Mouse (Mus musculus): ENCODE results near the gene Jakmip3. TPM values are rescaled to one million over a fixed set of nuclear protein-coding genes. Genes with fewer than 3 reads are reported as not detected.

Gene Jakmip3
- total RNA-seq (2021), result not detected
- long read RNA-seq, experiment 1, result 0 reads
- long read RNA-seq, experiment 2, result 0 reads

DNA sequence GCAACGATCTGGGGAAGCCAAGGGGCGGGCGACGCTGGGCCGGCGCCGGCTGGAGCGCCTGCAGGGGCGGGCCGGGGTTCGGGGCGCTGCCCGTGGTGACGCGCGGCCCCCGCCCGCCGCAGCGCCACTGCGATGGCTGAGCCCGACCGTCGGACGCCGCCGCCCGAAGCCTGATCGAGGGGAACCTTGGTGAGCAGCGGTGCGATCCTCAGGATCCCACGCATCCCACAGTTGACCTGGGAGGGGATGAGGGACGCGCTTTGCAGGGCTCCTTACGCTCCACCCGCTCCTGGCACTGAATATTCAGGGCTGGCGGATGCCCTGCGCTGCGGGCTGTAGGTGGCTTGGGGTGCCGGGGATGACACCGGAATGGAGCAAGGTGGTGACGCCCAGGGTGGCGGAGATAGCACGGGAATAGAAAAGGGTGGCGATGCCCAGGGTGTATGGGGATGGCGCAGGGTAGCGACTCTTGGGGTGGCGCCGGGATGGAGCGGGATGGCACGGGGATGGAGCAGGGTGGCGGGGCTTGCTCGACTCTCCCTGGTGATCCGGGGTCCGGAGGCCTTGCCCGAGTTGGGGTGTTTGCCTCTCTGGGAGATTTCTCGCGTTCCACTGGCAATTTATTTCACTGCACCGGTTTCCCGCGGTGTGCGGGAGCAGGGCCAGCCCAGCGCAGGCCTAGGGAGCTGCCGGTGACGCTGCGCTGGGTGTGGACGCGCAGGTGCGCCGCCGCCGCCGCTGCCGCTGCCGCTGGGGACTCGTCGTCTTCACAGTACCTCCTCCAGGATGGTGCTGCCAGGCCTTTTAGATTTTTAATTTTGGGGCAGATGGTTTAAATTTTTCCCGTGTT is at the start of gene Jakmip3:
Gene Jakmip3 (plus strand): TSS at position 119 of the 850 bp plus-strand sequence.
- DNase-seq, result no peak

DNA sequence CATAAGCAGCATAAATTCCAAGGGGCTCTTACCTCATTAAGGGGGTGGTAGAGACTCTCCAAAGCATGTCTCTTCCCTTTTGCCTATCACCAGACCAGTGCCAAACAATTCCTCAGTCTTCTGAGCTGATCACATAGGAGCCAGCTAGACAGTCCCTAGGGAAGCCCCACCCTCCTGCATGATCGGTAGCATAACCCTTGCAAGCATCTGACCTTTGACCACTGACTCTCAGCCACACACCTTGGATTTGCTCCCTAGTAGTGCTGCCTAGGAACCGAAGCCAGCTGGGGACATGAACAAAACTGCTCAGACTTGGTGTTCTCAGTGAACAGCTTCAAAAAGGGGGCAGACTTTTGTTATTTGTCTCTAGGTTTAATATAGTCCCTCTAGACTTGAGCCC is 42.4 kb upstream of the Jakmip3 start:
- intact Hi-C loops (cut with DNase I), result no loop called here

More for the DNA sequence above, at the start of gene Jakmip3:
- intact Hi-C loops (cut with DNase I), result no loop called here

GRCm38 (mm10) chr7:138898743-138899142 is 41.8 kb upstream of the Jakmip3 start:
- no peak for DNase-seq
- intact Hi-C loops (cut with DNase I), result no loop called here

More for the DNA sequence above, 42.4 kb upstream of the Jakmip3 start:
- no peak for DNase-seq

DNA sequence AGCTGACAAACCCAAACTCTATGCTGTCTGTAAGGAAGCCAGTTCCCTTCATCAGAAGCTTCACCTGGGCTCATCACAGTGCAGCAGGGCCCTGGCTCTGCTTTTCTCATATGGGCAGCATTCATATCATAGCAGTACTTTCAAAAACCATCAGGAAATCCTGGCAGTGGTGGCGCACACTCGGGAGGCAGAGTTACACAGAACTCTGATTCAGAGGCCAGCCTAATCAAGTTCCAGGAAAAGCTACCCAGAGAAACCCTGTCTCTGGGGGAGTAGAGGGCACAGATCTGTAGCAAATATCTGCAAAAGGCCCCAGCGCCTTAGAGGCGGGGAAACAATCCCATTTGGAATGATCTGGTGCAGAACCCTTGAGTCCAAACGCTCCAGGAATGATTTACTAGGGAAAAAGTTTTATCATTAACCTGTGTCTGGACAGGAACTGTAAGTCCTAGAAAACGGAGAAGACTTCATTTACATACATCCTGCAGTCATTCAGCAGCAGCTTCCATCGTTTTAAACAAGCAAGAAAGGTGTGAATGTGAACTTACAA is 36.6 kb upstream of the Jakmip3 start:
- DNase-seq, result no peak
- intact Hi-C loops (cut with DNase I), result no loop called here

DNA sequence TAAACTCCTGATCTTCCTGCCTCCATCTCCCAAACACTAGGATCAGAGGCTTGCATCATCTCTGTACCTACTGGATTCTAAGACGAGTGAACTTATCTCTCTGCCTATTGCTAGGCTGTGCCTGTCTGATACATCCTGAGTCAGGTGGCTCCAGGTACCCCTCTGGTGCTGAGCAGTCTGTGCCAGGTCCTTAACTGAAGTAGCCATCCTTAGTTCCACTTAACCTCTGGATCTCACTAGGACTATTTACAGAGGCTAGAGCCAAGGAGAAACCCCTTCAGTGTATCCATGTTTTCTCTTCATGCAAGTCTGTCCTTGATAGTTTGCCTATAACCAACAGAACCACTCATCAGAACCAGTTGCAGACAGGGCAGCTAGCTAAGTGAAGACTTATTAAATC is 34.1 kb upstream of the Jakmip3 start:
- intact Hi-C loops (cut with DNase I), result no loop called here

DNA sequence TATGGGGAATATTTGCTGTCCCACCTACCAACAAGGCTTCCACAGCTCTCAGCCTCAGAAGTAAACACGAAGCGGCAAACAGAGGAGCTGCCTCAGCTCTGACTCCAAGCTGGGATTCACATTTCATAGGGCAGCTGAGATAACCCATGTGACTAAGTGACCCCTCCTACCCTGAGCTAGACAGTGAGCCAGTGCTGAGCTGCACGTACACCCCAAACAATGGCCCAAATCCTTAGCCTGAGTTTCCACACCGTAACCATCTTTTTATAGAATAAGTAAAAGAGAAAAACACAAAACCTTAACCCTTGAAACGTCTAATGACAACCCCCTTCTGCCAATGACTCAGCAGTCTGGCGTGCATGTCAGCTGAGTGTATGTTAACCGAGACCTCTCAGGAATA is 33.5 kb upstream of the Jakmip3 start:
- DNase-seq, result peak; percentile 34 to 36
- intact Hi-C loops (cut with DNase I), result no loop called here

More for the DNA sequence above, 34.1 kb upstream of the Jakmip3 start:
- DNase-seq, result no peak

DNA sequence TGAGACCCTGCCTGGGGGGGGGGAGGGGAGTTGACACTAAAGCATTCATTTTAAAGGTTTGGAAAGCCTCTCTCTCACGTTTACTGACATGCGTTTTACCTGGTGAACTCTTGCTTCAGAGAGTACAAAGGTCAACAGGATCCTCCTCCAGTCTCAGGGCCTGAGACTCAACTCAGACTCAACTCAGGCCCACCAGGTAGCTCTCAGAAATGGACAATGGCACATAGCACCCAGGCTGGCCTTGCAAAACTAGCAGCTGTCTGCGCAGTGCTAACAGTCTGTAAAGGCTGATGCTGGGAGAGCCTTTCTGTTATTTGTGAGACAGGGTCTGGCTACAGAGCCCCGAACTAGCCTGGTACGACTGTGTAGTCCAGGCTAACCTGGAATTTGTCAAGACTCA is 32.6 kb upstream of the Jakmip3 start:
- intact Hi-C loops (cut with DNase I), result no loop called here
- DNase-seq, result no peak

DNA sequence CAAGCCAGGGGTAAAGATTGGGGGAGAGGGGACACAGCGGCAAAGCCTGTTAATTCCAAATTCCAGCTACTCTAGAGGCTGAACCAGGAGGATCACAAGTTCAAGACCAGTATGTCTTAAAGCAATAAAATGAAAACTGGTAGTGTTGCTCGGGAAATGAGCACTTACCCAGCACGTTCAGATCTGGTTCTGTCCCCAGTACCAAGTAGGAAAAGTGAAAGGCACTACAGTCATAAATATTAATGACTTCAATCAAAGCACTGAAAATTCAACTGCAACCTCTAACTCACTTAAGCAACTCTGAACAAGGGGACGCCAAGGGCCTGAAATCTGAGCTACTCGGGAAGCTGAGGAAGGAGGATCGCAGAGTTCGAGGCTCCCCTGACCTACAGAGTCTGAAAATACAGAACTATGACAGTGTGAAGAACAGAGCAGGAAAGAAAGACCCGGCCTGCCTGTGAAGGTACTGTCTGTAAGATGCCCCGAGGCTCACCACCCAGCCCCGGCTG is 31.7 kb upstream of the Jakmip3 start:
- intact Hi-C loops (cut with DNase I), result no loop called here
- DNase-seq, result no peak

- intact Hi-C loops (cut with DNase I), result no loop called here
- peak; percentile 79 to 82 for DNase-seq
Measured at GRCm38 (mm10) chr7:138909277-138910192, 31.0 kb upstream of the Jakmip3 start, which contains the start of gene Bnip3. Gene Bnip3 (minus strand): TSS chr7:138909519.

DNA sequence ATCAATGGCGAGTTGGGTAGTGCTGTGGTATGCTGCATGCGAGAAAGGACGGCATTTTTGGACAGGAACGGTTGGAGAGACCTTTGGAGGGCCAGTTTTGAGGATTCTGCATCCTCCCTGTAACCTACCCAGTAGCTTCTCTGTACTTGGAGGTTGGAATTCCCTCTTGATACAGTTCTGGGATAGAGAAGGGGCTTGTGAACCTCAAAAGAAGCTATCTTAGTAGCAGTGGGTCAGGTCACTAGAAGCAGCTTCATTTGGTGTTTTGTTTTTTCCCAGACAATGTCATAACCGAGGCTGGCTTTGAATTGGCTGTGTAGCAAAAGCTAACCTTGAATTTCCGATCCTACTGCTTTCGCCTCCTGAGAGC is 30.4 kb upstream of the Jakmip3 start:
- no peak for DNase-seq
- intact Hi-C loops (cut with DNase I), result no loop called here

DNA sequence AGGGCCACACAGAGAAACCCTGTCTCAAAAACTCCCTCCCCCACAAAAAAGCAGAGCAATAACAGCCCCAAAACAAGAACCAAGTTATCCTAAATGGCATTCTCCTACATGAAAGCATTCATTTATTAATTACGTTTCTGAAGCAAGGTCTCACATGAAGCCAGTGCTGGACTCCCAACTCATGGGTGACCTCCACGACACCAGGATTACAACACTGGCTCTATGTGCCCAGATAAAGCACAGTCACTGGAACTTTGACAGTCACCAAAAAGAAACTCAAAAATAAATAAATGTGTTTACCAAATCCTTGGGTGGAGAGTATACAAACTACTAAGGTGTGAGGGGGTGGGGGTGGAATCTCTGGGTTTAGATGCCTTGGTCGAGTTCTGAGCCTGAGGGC is 26.9 kb upstream of the Jakmip3 start:
- DNase-seq, result no peak
- intact Hi-C loops (cut with DNase I), result no loop called here

DNA sequence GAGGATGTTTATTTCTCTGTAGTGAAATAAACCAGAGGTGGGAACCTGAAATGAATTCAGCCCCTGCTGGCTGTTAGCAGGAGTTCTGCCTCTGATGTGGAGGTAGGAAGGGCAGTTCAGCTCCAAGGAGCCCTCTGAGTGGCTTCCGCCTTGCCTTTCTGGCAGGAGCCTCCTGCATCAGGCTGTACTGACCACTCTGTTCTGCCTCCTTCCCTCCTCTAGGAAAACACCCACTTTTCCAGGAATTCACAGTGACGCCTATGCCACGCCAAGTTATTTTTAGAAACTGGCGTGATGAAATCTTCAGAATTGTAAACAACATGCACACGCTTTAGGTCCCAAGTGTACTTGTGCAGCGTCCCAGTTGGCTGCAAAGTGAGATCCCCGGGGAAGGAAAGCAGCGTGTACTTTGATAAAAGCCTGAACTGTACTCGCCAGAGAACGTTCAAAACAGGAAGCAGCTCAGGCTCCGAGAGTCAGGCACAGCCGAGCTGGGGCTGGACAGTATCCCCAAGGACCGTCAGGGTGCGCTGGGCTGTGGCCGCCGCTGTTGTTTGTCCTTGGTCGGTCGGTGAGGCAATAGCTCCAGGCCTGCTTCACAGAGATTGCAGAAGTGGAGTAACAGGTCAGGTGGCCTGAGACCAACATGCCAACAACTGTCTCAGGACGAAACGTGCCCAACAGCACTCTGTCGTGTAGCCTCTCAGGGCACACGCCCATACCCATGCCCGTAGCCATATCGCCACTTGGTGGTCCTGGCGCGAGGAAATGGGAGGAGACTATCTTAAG is 21.2 kb upstream of the Jakmip3 start:
- DNase-seq, result peak; percentile 76 to 77
- intact Hi-C loops (cut with DNase I), result no loop called here

GRCm38 (mm10) chr7:138921611-138922010 is 18.9 kb upstream of the Jakmip3 start:
- intact Hi-C loops (cut with DNase I), result no loop called here
- no peak for DNase-seq

DNA sequence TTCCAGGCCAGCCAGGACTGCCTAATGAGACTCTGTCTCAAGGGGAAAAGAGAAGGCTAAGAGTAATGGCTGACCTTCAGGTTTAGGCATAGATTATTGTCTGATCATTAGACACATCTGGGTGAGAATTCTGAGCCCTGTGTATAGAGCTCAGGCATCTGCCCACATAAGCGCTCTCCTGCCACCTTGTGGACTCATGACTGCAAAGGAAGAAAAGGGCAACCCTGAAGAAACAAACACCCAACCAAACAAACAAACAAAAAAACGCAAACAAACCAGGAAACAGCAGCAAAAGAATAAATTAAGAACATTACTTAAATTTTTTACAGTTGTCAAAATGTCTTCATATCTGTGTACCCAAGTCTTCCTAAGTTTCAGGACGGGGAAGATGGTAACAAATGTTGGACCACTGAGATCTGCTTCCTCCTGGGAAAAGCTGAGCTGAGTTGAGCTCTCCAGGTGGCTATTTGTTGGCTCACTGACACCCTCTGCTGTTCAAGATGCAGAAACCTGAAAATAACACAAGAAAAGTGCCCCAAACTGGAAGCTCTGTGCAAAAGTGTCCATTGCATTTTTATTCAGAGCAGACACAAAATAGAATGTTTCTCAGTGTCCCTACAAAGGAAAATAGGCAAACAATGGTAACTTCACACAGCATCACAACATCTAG is 16.6 kb upstream of the Jakmip3 start:
- intact Hi-C loops (cut with DNase I), result loop anchor here (1.0 kb wide), 1 partner anchor 84 kb away; no protein-coding TSS in a partner anchor
- DNase-seq, result no peak

DNA sequence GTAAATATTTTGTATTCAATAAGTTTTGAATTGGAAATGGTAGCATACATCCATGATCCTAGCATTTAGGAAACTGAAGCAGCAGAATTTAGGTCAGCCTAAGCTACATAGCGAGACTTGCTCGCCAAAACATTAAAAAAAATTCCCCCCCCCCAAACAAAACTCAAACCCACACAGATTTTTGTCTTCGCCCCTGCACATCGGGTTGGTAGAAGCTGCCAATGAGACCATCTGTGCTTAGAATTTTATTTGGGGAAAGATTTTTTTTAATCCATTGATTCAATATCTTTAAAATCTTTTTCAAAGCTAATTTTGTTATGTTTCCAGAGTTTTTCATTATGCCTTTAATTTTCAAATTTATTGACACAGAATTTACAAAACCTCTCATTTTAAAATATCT is 12.1 kb upstream of the Jakmip3 start:
- no peak for DNase-seq
- intact Hi-C loops (cut with DNase I), result no loop called here

GRCm38 (mm10) chr7:138934523-138934922 is 6.0 kb upstream of the Jakmip3 start:
- intact Hi-C loops (cut with DNase I), result no loop called here
- DNase-seq, result no peak

DNA sequence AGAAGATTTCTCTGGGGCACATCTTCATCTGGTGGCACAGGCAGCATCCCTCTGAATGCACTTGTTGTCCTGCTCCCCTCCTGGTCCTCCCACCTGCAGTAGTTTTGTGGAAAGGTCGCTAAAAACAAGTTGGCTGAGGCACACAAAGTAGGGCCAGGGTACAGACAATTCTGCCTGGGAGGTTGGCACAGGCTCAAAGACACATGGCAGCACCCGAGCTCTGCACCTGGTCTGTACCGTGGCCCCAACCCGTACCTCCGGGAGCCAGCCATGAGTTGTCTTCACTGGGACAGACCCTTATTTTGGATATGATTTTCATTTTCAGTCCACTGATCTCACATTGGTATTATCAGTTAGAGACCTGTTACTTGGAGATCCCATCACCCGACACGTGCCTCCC is 1.5 kb upstream of the Jakmip3 start:
- DNase-seq, result no peak
- intact Hi-C loops (cut with DNase I), result no loop called here

DNA sequence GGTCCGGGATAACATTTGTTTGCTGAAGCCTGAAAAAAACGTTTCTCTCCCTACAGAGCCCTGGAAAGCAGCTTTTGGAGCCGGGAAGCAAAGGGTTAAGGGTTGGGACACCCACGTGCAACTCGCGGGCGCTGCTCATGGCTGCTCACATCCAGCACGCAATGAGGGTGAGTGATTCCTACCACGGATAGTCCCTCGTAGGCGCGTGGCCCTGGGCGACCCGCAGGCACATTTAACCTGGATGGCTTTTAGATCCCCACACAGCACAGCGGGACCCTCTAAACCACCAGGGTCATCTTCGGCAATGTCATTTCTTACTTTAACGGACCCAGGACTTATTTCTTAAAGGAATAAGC is 296 bp upstream of the Jakmip3 start:
- DNase-seq, result no peak
- intact Hi-C loops (cut with DNase I), result no loop called here

GRCm38 (mm10) chr7:138941571-138941970 is 1.0 kb downstream of the Jakmip3 start:
- intact Hi-C loops (cut with DNase I), result no loop called here
- no peak for DNase-seq

GRCm38 (mm10) chr7:138942301-138942700 is 1.8 kb downstream of the Jakmip3 start:
- intact Hi-C loops (cut with DNase I), result no loop called here

More at GRCm38 (mm10) chr7:138942301-138942700, 1.8 kb downstream of the Jakmip3 start:
- DNase-seq, result no peak
